Mouse (Mus musculus): ENCODE results near the gene Agpat1.

Gene Agpat1

DNA sequence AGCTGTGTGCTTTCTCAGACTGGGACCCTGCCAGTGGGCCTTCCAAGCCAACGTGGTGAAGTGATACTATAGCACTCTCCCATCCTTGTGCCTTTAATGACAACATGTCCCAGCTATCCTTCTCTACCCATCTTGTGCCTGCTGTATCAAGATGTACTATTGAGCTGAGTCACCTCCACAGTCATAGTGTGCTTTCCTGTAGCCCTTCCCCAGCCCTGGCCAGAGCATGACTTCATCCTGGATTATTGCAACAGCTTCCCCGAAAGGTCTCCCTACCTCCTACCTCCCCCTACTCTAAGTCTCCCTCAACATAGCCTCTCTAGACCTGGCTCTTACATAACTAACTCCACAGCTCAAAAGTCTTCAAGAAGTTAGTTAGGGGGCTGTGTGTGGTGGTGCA lies 31.6 kb downstream of the Agpat1 start:
- no peak for DNase-seq (ENCODE audit: low spot score in 2 of 2)

GRCm38 (mm10) chr17:34637459-34637858 lies 33.4 kb downstream of the Agpat1 start:
- DNase-seq (ENCODE audit: low spot score in 2 of 2), result no peak

DNA sequence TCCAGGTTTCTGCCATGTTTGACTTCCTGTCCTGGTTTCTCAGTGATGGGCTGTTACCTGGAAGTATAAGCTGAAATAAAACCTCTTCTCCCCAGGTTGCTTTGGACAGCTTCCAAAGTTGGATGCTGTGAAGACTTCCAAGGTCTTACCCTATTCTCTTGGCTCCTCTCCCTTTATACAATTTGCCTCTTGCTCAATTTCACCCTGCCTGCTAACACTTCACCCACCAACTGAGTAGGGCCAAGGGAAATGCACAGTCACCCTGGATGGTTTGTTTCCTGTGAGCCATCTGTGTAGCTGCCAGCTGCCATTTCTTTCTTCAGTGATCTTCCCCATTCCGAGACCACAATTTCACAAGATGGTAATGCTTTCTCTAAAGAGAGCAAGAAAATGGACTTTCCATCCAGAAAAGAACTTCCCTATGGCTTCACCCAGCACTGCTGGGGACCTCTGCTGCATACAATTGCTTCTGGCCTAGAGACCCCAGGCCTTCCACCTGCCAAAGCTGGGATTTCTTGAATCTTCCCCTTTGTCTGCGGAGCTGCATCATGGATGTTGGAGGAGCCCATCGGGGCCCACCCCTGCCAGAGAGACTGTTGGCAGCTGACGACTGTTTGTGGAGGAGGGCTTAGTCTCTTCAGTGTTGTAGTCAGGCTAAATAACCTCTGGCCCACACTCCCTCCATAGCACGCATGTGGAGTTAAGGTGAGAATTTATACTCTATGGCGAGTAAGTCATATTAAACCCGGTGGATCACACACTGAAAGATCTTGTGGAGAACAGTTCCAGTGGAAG lies 35.6 kb downstream of the Agpat1 start:
- no peak for DNase-seq (ENCODE audit: low spot score in 2 of 2)

- no peak for DNase-seq (ENCODE audit: low spot score in 2 of 2)
Observed at GRCm38 (mm10) chr17:34640778-34641601, 36.9 kb downstream of the Agpat1 start.

- DNase-seq (ENCODE audit: low spot score in 2 of 2), result no peak
Observed at GRCm38 (mm10) chr17:34641945-34642344, 37.9 kb downstream of the Agpat1 start.

- no peak for DNase-seq (ENCODE audit: low spot score in 2 of 2)
Observed at GRCm38 (mm10) chr17:34643379-34643778, 39.3 kb downstream of the Agpat1 start.

DNA sequence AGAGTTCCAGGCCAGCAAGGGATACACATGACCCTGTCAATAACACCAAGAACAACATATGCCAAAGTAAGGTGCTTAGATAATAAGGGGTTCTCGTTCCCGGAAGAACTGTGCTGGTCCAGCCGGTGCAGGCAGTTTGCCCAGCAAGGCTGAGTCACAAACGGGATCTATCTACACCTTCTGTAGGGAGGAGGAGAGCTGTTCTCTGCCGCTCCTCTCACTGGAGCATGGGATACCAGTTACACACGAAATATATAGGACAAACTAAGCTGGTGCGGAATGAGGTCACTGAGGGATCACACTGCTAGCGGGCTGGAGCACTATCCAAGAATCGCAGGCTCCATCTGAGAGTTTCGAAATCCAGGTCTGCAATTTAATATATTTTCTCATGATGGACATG lies 39.9 kb downstream of the Agpat1 start:
- no peak for DNase-seq (ENCODE audit: low spot score in 2 of 2)

GRCm38 (mm10) chr17:34644608-34645007 lies 40.5 kb downstream of the Agpat1 start, which contains the start of gene Fkbpl:
Fkbpl (plus strand) TSS chr17:34644764.
- DNase-seq (ENCODE audit: low spot score in 2 of 2), result peak; percentile 82 to 93

DNA sequence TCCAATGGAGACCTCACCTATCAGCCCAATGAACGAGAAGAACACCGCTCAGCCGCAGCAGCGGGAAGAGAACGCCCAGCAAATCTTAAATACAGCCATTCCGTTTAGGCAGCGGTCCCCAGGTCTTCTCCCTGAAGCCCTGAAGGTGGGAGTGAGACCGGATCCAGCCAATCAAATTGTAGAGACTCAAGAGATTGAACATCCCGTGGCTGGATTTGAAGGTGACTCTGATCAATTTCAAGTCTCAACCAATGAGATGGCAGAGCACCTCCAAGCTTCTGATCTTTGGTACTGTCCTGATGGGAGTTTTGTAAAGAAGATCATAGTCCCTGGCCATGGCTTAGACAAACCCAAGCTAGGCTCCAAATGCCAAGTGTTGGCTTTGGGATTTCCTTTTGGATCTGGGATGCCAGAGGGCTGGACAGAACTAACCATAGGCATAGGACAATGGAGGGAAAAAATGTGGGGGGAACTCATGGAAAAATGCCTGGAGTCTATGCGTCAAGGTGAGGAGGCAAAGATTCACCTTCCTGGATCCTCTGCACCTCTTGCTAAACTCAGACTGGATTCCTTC lies 41.3 kb downstream of the Agpat1 start:
- DNase-seq (ENCODE audit: low spot score in 2 of 2), result no peak

GRCm38 (mm10) chr17:34645831-34646511 lies 41.9 kb downstream of the Agpat1 start:
- DNase-seq (ENCODE audit: low spot score in 2 of 2), result no peak

DNA sequence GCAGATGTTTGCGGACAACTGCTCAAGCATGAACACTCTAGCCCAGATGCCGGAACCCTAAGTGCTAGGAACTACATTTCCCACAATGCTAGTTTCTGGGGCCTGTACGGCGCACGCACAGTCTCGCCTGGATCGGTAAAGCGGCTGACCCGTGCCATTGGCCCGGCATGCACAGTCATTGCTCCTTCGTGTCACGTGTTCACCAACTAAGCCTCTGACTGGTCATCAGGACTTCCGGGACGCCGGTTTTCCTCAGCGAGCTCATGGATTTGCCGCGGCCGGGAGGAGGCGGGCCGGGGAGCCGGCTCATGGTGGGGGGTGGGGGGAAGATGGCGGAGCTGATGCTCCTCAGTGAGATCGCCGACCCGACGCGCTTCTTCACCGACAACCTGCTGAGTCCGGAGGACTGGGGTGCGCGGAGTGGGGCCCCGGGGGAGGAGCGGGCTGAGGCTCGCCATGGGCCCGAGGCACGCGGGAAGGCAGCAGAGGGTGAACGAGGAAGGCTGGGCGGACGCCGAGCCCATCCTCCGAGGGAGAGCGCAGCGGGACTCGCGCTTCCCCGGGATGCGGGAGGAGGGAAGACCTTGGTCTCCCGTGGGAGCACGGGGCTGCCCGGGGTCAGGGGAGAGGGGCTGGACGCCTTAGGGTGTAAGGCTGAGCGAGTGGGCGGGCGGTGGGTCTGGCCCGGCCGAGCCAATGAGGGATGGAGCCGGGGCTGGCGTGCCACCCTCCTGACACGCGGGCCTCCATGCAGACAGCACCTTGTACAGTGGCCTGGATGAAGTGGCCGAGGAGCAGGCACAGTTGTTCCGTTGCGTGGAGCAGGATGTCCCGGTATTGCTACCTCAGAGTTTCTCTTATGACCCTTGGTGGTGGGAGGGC lies 43.1 kb downstream of the Agpat1 start, which contains the start of gene Atf6b:
Gene Atf6b (plus strand): TSS at position 241 of the 882 bp plus-strand sequence.
- peak; percentile 84 to 87 for DNase-seq (ENCODE audit: low spot score in 2 of 2)

- no peak for DNase-seq (ENCODE audit: low spot score in 2 of 2)
Observed at GRCm38 (mm10) chr17:34648141-34648890, 44.3 kb downstream of the Agpat1 start.

DNA sequence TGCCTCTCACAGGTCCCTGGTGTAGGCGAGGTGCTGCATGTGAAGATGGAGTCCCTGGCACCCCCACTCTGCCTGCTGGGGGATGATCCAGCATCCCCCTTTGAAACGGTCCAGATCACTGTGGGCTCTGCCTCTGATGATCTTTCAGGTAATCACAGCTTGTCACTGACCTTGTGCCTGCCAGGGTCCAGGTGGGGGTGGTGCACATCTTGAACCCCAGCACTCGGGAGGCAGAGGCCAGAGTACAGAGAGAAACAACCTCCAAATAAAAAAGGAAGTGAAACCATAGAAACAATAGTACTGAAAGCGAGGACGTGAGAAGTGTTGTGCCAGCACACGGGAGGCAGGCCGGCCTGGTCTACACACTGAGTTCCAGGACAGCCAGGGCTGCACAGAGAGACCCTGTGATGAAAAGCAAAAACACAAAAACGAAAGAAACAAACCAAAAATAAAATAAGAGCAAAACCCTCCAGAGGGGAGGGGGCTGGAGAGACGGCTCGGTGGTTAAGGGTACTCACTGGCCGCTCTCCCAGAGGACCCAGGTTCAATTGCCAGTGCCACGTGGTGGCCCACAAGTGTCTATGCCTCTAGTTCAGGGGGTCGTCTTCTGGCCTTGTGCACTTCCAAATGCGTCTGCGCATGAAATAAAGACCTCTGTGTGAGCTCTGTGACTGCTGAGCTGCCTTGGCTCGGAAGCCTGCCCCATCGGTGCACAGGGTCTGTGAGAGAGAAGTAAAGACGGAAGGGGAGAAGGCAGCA lies 45.2 kb downstream of the Agpat1 start:
- no peak for DNase-seq (ENCODE audit: low spot score in 2 of 2)

DNA sequence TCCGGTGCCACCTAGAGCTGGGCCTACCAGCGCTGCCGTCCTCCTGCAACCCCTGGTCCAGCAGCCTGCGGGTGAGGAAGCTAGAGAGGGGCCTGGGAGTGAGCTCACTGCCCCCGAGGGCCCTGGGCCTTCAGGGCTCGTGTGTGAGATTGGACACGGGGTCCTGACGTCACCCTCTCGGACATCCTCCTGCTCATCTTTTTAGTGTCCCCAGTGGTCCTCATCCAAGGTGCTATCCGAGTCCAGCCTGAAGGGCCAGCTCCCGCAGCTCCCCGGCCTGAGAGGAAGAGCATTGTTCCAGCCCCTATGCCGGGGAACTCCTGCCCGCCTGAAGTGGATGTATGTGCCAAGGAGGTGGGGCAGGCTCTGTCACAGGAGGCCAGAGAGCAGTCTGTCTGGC lies 46.7 kb downstream of the Agpat1 start:
- no peak for DNase-seq (ENCODE audit: low spot score in 2 of 2)

GRCm38 (mm10) chr17:34651507-34652221 lies 47.6 kb downstream of the Agpat1 start:
- peak in 1 of 2 experiments; percentile 45 for DNase-seq (ENCODE audit: low spot score in 2 of 2)

GRCm38 (mm10) chr17:34652546-34652945 lies 48.5 kb downstream of the Agpat1 start:
- DNase-seq (ENCODE audit: low spot score in 2 of 2), result no peak

DNA sequence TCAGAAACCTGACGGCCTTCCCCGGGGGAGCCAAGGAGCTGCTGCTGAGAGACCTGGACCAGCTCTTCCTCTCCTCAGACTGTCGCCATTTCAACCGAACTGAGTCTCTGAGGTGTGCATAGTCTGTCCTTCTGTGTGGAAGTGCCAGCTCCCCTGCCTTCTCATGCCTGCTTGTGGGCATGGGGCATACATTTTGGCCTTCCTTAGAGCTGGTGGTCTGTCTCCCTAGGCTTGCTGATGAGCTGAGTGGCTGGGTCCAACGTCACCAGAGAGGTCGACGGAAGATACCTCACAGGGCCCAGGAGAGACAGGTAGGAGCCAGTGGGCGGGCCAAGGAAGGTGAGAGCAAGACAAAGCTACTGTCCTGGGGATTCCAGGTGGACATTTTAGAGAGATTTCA lies 48.9 kb downstream of the Agpat1 start:
- no peak for DNase-seq (ENCODE audit: low spot score in 2 of 2)

- peak in 1 of 2 experiments; percentile 52 for DNase-seq (ENCODE audit: low spot score in 2 of 2)
Observed at GRCm38 (mm10) chr17:34653746-34654285, 49.8 kb downstream of the Agpat1 start.
